Mouse (Mus musculus): Measurements from ENCODE around the gene Heatr1.

- TF ChIP-seq POLR2A (IDR thresholded peaks at IDR 0.05; ENCODE audit: control insufficient read depth, low read depth, low read length) (no peak), CTCF (IDR thresholded peaks at IDR 0.05; ENCODE audit: control insufficient read depth, insufficient read depth, insufficient replicate concordance, low read depth, low read length) (no peak)
Observed at GRCm38 (mm10) chr13:12439586-12439985, 44.8 kb downstream of the Heatr1 start.

Data from testis, adult 2 months (tissue).